In genomic region chr1:137323035-137323680, GRCm38 (mm10) we compare ENCODE assay signal across 10 mouse cellular contexts.
DNase-seq lines count a peak whose midpoint lies in the region; ATAC-seq and TF ChIP-seq lines count a peak whose summit lies in the region.
"Had no signal": no experiment of that assay in that cellular context is flagged by ENCODE, and none has a peak within 500 bp of the region (broad histone marks: within the 10 kb centered on the region; RNA-seq: fewer than 3 reads in every experiment).

No protein-coding gene starts in this region.

- H3K79me2 ChIP-seq in CH12.LX (replicated peaks; ENCODE audit: control insufficient read depth, extremely low read depth, insufficient read depth, poor library complexity, severe bottlenecking) = no peaks in the 10 kb centered on the region

- H3K4me2 ChIP-seq in hindbrain, embryonic 15.5 days = no peak overlapping the region
- no peak overlapping the region for H3K4me2 ChIP-seq in hindbrain, embryonic 13.5 days
- no peak overlapping the region for H3K4me2 ChIP-seq in CH12.LX (ENCODE audit: insufficient read depth, low read depth, poor library complexity, severe bottlenecking)

- in situ Hi-C loops in CH12.LX (cut with MboI; ENCODE audit: low pct_ligation_motif_present, low pct_unique_long_range_greater_than_20kb, low sequenced_read_pairs) = no loop called here

- no peaks in the 10 kb centered on the region for H3K36me3 ChIP-seq in hindbrain, embryonic 15.5 days
- H3K36me3 ChIP-seq in hindbrain, embryonic 13.5 days = no peaks in the 10 kb centered on the region
- no peaks in the 10 kb centered on the region for H3K36me3 ChIP-seq in CH12.LX (replicated peaks in 1 of 2; ENCODE audit: control insufficient read depth in 1 of 2, insufficient read depth in 1 of 2, low read length in 1 of 2)

- TF ChIP-seq EP300 in CH12.LX (IDR thresholded peaks at IDR 0.05; ENCODE audit: low read length) = no peak

- no peak overlapping the region for H3K9ac ChIP-seq in hindbrain, embryonic 15.5 days
- no peak overlapping the region for H3K9ac ChIP-seq in hindbrain, embryonic 13.5 days
- no peak overlapping the region for H3K9ac ChIP-seq in CH12.LX (ENCODE audit: insufficient read depth, low read depth)

- no peaks in the 10 kb centered on the region for H3K27me3 ChIP-seq in hindbrain, embryonic 15.5 days
- no peaks in the 10 kb centered on the region for H3K27me3 ChIP-seq in hindbrain, embryonic 13.5 days
- H3K27me3 ChIP-seq in CH12.LX (replicated peaks) = no peaks in the 10 kb centered on the region

- H3K4me1 ChIP-seq in hindbrain, embryonic 15.5 days (replicated peaks) = no peaks in the 10 kb centered on the region
- H3K4me1 ChIP-seq in hindbrain, embryonic 13.5 days (replicated peaks) = 0 out of 2 replicates have a peak, but pooled peaks cover 9% of the 10 kb centered on the region
- H3K4me1 ChIP-seq in CH12.LX (ENCODE audit: control insufficient read depth in 1 of 2, insufficient read depth in 2 of 2) = no peaks in the 10 kb centered on the region; a peak in 1 of 4 replicates

- WGBS in hindbrain, embryonic 15.5 days = 12% methylated on average over 2 of the region's 2 CpGs
- 12% methylated on average over 2 of the region's 2 CpGs for WGBS in hindbrain, embryonic 13.5 days

- ATAC-seq in hindbrain, embryonic 15.5 days (ENCODE audit: low FRiP score, low read depth) = 0 out of 2 replicates have a peak, but pooled peaks have one; percentile 59
- ATAC-seq in hindbrain, embryonic 13.5 days (ENCODE audit: low FRiP score) = no peak
- ATAC-seq in megakaryocyte-erythroid progenitor cell, adult 5-6 weeks (replicated peaks; ENCODE audit: low FRiP score, low TSS enrichment, poor library complexity, severe bottlenecking) = no peak
- no peak for ATAC-seq in granulocyte monocyte progenitor cell, adult 5-6 weeks (replicated peaks; ENCODE audit: poor library complexity, severe bottlenecking)

- H3K9me3 ChIP-seq in hindbrain, embryonic 15.5 days = no peaks in the 10 kb centered on the region
- H3K9me3 ChIP-seq in hindbrain, embryonic 13.5 days = no peaks in the 10 kb centered on the region
- H3K9me3 ChIP-seq in CH12.LX (replicated peaks; ENCODE audit: low read length) = no peaks in the 10 kb centered on the region

- peak; percentile 8 for DNase-seq in CH12.LX (ENCODE audit: extremely low read depth)
- peak; percentile 77 for DNase-seq in embryo, embryonic 9.5 days (ENCODE audit: extremely low spot score)
- peak; percentile 85 for DNase-seq in mesoderm, embryonic 11.5 days (ENCODE audit: low read depth, low spot score)
- no peak for DNase-seq in left cerebral cortex, postnatal 14 days (ENCODE audit: low spot score in 2 of 2)
- DNase-seq: kidney, adult 9 months; liver had no signal

- TF ChIP-seq POLR2A in CH12.LX (IDR thresholded peaks at IDR 0.05; ENCODE audit: low read depth, low read length) = no peak

- TF ChIP-seq RAD21 in CH12.LX (IDR thresholded peaks at IDR 0.05; ENCODE audit: low read depth, low read length) = no peak

- no peak overlapping the region for H3K4me3 ChIP-seq in hindbrain, embryonic 15.5 days
- no peak overlapping the region for H3K4me3 ChIP-seq in hindbrain, embryonic 13.5 days
- no peak overlapping the region for H3K4me3 ChIP-seq in CH12.LX (replicated peaks in 1 of 3; ENCODE audit: low read depth in 2 of 3, low read length in 2 of 3, poor library complexity in 1 of 3)

- dilution Hi-C loops in CH12.LX (cut with MboI; ENCODE audit: extremely low pct_ligation_motif_present, extremely low pct_unique_long_range_greater_than_20kb, low sequenced_read_pairs) = no loop called here

- H3K27ac ChIP-seq in hindbrain, embryonic 15.5 days (replicated peaks) = no peak overlapping the region
- H3K27ac ChIP-seq in hindbrain, embryonic 13.5 days = no peak overlapping the region
- no peak overlapping the region for H3K27ac ChIP-seq in CH12.LX (ENCODE audit: insufficient read depth, low read depth)

- no peak for TF ChIP-seq CTCF in CH12.LX (conservative IDR thresholded peaks at IDR 0.05 in 1 of 2, IDR thresholded peaks at IDR 0.05 in 1 of 2; ENCODE audit: low read depth in 2 of 2, low read length in 2 of 2)

- intact Hi-C loops in left cerebral cortex, postnatal 14 days (cut with DNase I) = no loop called here

TF ChIP-seq in CH12.LX, 34 proteins besides CTCF, POLR2A, EP300 and RAD21:
- TF ChIP-seq HCFC1 (IDR thresholded peaks at IDR 0.05; ENCODE audit: low read depth, low read length) (no peak), MAFK (IDR thresholded peaks at IDR 0.05; ENCODE audit: insufficient replicate concordance, low read length) (no peak), GABPA (IDR thresholded peaks at IDR 0.05; ENCODE audit: insufficient replicate concordance, low read depth, low read length) (no peak), TCF12 (IDR thresholded peaks at IDR 0.05; ENCODE audit: low read depth, low read length) (no peak), ZNF384 (IDR thresholded peaks at IDR 0.05; ENCODE audit: low read depth, low read length) (no peak), NRF1 (IDR thresholded peaks at IDR 0.05; ENCODE audit: low read depth, low read length) (no peak), RCOR1 (conservative IDR thresholded peaks at IDR 0.05; ENCODE audit: low read depth, low read length) (no peak), IRF4 (IDR thresholded peaks at IDR 0.05; ENCODE audit: low read depth, low read length) (no peak), ZC3H11A (IDR thresholded peaks at IDR 0.05; ENCODE audit: low read depth, low read length) (no peak), NELFE (IDR thresholded peaks at IDR 0.05; ENCODE audit: low read depth, low read length) (no peak), ZMIZ1 (IDR thresholded peaks at IDR 0.05; ENCODE audit: low read depth, low read length) (no peak), PAX5 (IDR thresholded peaks at IDR 0.05; ENCODE audit: low read length) (no peak), ETS1 (conservative IDR thresholded peaks at IDR 0.05; ENCODE audit: low read depth, low read length) (no peak)

Comparison
In these comparisons a context has a peak if more than half of its experiments do, and no peak if none do; other contexts are left out.
1. DNase-seq: peak in CH12.LX (single experiment), embryo, embryonic 9.5 days (single experiment) and mesoderm, embryonic 11.5 days (single experiment); none in left cerebral cortex, postnatal 14 days (0 of 2).